Mouse (Mus musculus) adrenal gland (tissue): ENCODE results near the gene B4galt2.

Source experiments
- intact Hi-C: fragments of 180-260 bp; cut with DNase I; formaldehyde crosslinking; loops from one replicate; pipeline ENCODE4 v1.15.1; 2025

Gene B4galt2

GRCm38 (mm10) chr4:117872471-117872886 lies 10.8 kb downstream of the B4galt2 start, which contains the start of gene Ccdc24:
TSS of gene Ccdc24 (minus strand) at chr4:117872557.
- intact Hi-C loops, result no loop called here

- intact Hi-C loops, result no loop called here
These were observed 11.5 kb downstream of the B4galt2 start for GRCm38 (mm10) chr4:117871787-117872186.

- intact Hi-C loops, result no loop called here
These were observed 12.8 kb downstream of the B4galt2 start for GRCm38 (mm10) chr4:117870437-117870836.

- intact Hi-C loops, result no loop called here
These were observed 14.0 kb downstream of the B4galt2 start for GRCm38 (mm10) chr4:117869317-117869716.

GRCm38 (mm10) chr4:117867823-117868222 lies 15.5 kb downstream of the B4galt2 start:
- intact Hi-C loops, result no loop called here

GRCm38 (mm10) chr4:117867000-117867399 lies 16.3 kb downstream of the B4galt2 start:
- intact Hi-C loops, result no loop called here

- intact Hi-C loops, result no loop called here
These were observed 17.2 kb downstream of the B4galt2 start for GRCm38 (mm10) chr4:117866083-117866482.

GRCm38 (mm10) chr4:117862823-117863222 lies 20.5 kb downstream of the B4galt2 start:
- intact Hi-C loops, result no loop called here

GRCm38 (mm10) chr4:117860570-117860969 lies 22.7 kb downstream of the B4galt2 start:
- intact Hi-C loops, result no loop called here

GRCm38 (mm10) chr4:117858794-117859193 lies 24.5 kb downstream of the B4galt2 start:
- intact Hi-C loops, result loop anchor here (1.0 kb wide), 1 partner anchor 29 kb away; no protein-coding TSS in a partner anchor

GRCm38 (mm10) chr4:117855146-117855545 lies 28.1 kb downstream of the B4galt2 start:
- intact Hi-C loops, result no loop called here

GRCm38 (mm10) chr4:117852152-117852868 lies 31.0 kb downstream of the B4galt2 start:
- intact Hi-C loops, result no loop called here

- intact Hi-C loops, result no loop called here
These were observed 32.4 kb downstream of the B4galt2 start for GRCm38 (mm10) chr4:117850871-117851270.

- intact Hi-C loops, result no loop called here
These were observed 33.1 kb downstream of the B4galt2 start for GRCm38 (mm10) chr4:117850176-117850575.

- intact Hi-C loops, result no loop called here
These were observed 33.8 kb downstream of the B4galt2 start for GRCm38 (mm10) chr4:117849506-117849905.

GRCm38 (mm10) chr4:117849063-117849462 lies 34.2 kb downstream of the B4galt2 start:
- intact Hi-C loops, result no loop called here

- intact Hi-C loops, result no loop called here
These were observed 36.3 kb downstream of the B4galt2 start for GRCm38 (mm10) chr4:117847011-117847410.

GRCm38 (mm10) chr4:117846261-117846660 lies 37.0 kb downstream of the B4galt2 start:
- intact Hi-C loops, result no loop called here

GRCm38 (mm10) chr4:117845316-117845715 lies 38.0 kb downstream of the B4galt2 start:
- intact Hi-C loops, result no loop called here

- intact Hi-C loops, result no loop called here
These were observed 38.8 kb downstream of the B4galt2 start for GRCm38 (mm10) chr4:117844467-117844866.

GRCm38 (mm10) chr4:117843101-117843500 lies 40.2 kb downstream of the B4galt2 start:
- intact Hi-C loops, result no loop called here

- intact Hi-C loops, result no loop called here
These were observed 41.7 kb downstream of the B4galt2 start for GRCm38 (mm10) chr4:117841566-117841965.

- intact Hi-C loops, result no loop called here
These were observed 42.5 kb downstream of the B4galt2 start for GRCm38 (mm10) chr4:117840821-117841220.
